Comparison of ENCODE assay signal across 8 mouse cellular contexts in the genomic region with DNA sequence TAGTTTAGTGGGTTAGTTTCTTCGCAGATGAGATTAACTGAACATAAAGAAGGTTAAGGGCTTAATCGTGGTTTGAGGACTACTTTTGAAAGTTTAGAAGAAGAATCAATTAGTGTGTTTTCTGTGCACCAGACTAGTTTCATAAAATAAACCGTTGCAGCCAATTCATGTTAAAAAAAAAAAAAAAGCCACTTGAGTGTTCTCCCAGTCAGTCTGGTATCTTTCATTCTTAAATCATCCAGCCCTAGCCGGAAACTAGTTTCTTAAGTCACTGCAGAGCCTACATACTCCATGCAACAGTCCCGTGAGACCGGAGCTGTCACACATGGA. TPM values are rescaled to one million over a fixed set of nuclear protein-coding genes. Genes with fewer than 3 reads are reported as not detected.
DNase-seq lines count a peak whose midpoint lies in the region; ATAC-seq and TF ChIP-seq lines count a peak whose summit lies in the region.

No protein-coding gene starts in this region.

- peak overlapping the region; percentile 93 for H3K9ac ChIP-seq in limb, embryonic 15.5 days
- peak overlapping the region; percentile 73 for H3K9ac ChIP-seq in stomach, embryonic 15.5 days

- no peak for TF ChIP-seq CTCF in spleen, adult 2 months (IDR thresholded peaks at IDR 0.05; ENCODE audit: extremely low read depth, insufficient read depth, insufficient read length, insufficient replicate concordance)

- peak overlapping the region; percentile 81 for H3K4me3 ChIP-seq in spleen, adult 2 months (ENCODE audit: extremely low read depth, insufficient read depth, insufficient read length)
- peak overlapping the region; percentile 95 for H3K4me3 ChIP-seq in limb, embryonic 15.5 days
- H3K4me3 ChIP-seq in stomach, embryonic 15.5 days (replicated peaks) = peak overlapping the region; percentile 70

- no peak for ATAC-seq in CD4-positive, CD25-positive, alpha-beta regulatory T cell, adult 4 months
- ATAC-seq in limb, embryonic 15.5 days (ENCODE audit: insufficient number of reproducible peaks, low FRiP score, low TSS enrichment, low read depth) = no peak
- ATAC-seq in stomach, embryonic 15.5 days (ENCODE audit: insufficient read depth, low FRiP score, low read depth) = no peak

- H3K27ac ChIP-seq in spleen, adult 2 months (ENCODE audit: insufficient read depth, low read length) = peak overlapping the region; percentile 96; the same call in 1 of the 2 replicates
- peak overlapping the region; percentile 98; the same call in 1 of the 2 replicates for H3K27ac ChIP-seq in limb, embryonic 15.5 days
- peak overlapping the region; percentile 95 for H3K27ac ChIP-seq in stomach, embryonic 15.5 days

- H3K4me2 ChIP-seq in limb, embryonic 15.5 days = peak overlapping the region; percentile 76
- peak overlapping the region; percentile 85 for H3K4me2 ChIP-seq in stomach, embryonic 15.5 days

- H3K9me3 ChIP-seq in limb, embryonic 15.5 days = no peaks in the 10 kb centered on the region
- no peaks in the 10 kb centered on the region for H3K9me3 ChIP-seq in stomach, embryonic 15.5 days

- peaks cover 2% of the 10 kb centered on the region; the same call in 1 of the 2 replicates for H3K36me3 ChIP-seq in spleen, adult 2 months (ENCODE audit: control insufficient read depth, insufficient read depth, low read length)
- peaks cover 14% of the 10 kb centered on the region for H3K36me3 ChIP-seq in limb, embryonic 15.5 days
- H3K36me3 ChIP-seq in stomach, embryonic 15.5 days = no peaks in the 10 kb centered on the region

- peak; percentile 57 for DNase-seq in CD4-positive, CD25-positive, alpha-beta regulatory T cell, adult 2 months (ENCODE audit: low read depth, low spot score)
- no peak for DNase-seq in spleen, adult 2 months (ENCODE audit: low read depth in 1 of 2, low spot score in 2 of 2)
- DNase-seq in spleen, postnatal 36 days (ENCODE audit: low spot score in 2 of 2) = no peak
- no peak for DNase-seq in thymus, postnatal 10 days (ENCODE audit: low spot score in 2 of 2)
- no peak for DNase-seq in urinary bladder, adult 18-20 months (ENCODE audit: low spot score in 2 of 2)

- no peak for TF ChIP-seq POLR2A in spleen, adult 2 months (IDR thresholded peaks at IDR 0.05; ENCODE audit: low read depth, low read length)

- H3K4me1 ChIP-seq in spleen, adult 2 months (ENCODE audit: control insufficient read depth, insufficient read depth, insufficient read length) = no peaks in the 10 kb centered on the region; the same call in 1 of the 2 replicates
- peaks cover 12% of the 10 kb centered on the region for H3K4me1 ChIP-seq in limb, embryonic 15.5 days
- H3K4me1 ChIP-seq in stomach, embryonic 15.5 days = peaks cover 10% of the 10 kb centered on the region

- 9% methylated on average over 6 of the region's 6 CpGs for WGBS in spleen, adult 2 months
- 15% methylated on average over 6 of the region's 6 CpGs for WGBS in limb, embryonic 15.5 days
- WGBS in stomach, embryonic 15.5 days = 15% methylated on average over 6 of the region's 6 CpGs

- H3K27me3 ChIP-seq in spleen, adult 2 months (ENCODE audit: control insufficient read depth, insufficient read depth, low read length) = no peaks in the 10 kb centered on the region
- no peaks in the 10 kb centered on the region for H3K27me3 ChIP-seq in limb, embryonic 15.5 days
- no peaks in the 10 kb centered on the region for H3K27me3 ChIP-seq in stomach, embryonic 15.5 days (replicated peaks)

RNA-seq across cellular contexts. Expression of a gene that starts 1.3 kb away (rescaled TPM):
- polyA plus RNA-seq in CD4-positive, CD25-positive, alpha-beta regulatory T cell, adult 4 months (2017; shearing (Covaris generic)) = 10 to 100 TPM; 25.4 to 29.3 TPM
- 61.7 and 79.8 TPM in 2 replicates for polyA plus RNA-seq in spleen, adult 2 months (2012; rRNA removed)
- polyA plus RNA-seq in limb, embryonic 15.5 days (2015; fragmentation: Nextera tagmentation; extraction: Ambion mirVana) = 37.6 and 41.2 TPM in 2 replicates
- 44.1 and 46.1 TPM in 2 replicates for polyA plus RNA-seq in stomach, embryonic 15.5 days (2015; fragmentation: Nextera tagmentation; extraction: Ambion mirVana)

RNA-seq across cellular contexts. Expression of a gene that starts 1.4 kb away (rescaled TPM):
- 10 to 100 TPM in 1 of 2 experiments, 1 to 10 TPM in 1; 9.0 to 10.2 TPM for polyA plus RNA-seq in CD4-positive, CD25-positive, alpha-beta regulatory T cell, adult 4 months (2017; shearing (Covaris generic))
- polyA plus RNA-seq in spleen, adult 2 months (2012; rRNA removed) = 3.0 and 4.0 TPM in 2 replicates
- 23.5 and 24.0 TPM in 2 replicates for polyA plus RNA-seq in limb, embryonic 15.5 days (2015; fragmentation: Nextera tagmentation; extraction: Ambion mirVana)
- polyA plus RNA-seq in stomach, embryonic 15.5 days (2015; fragmentation: Nextera tagmentation; extraction: Ambion mirVana) = 20.8 and 25.9 TPM in 2 replicates

RNA-seq across cellular contexts. Expression of a gene that starts 55.8 kb away (rescaled TPM):
- polyA plus RNA-seq in CD4-positive, CD25-positive, alpha-beta regulatory T cell, adult 4 months (2017; shearing (Covaris generic)) = not detected
- polyA plus RNA-seq in spleen, adult 2 months (2012; rRNA removed) = not detected in 2 replicates
- not detected in 2 replicates for polyA plus RNA-seq in limb, embryonic 15.5 days (2015; fragmentation: Nextera tagmentation; extraction: Ambion mirVana)
- polyA plus RNA-seq in stomach, embryonic 15.5 days (2015; fragmentation: Nextera tagmentation; extraction: Ambion mirVana) = not detected in 2 replicates
